Mouse (Mus musculus): ENCODE data around the gene Nfib.

Gene Nfib

GRCm38 (mm10) chr4:82431831-82432230 is 273.7 kb downstream of the Nfib start:
- TF ChIP-seq GATA4 (IDR thresholded peaks at IDR 0.05; ENCODE audit: insufficient replicate concordance, low read length), result no peak

- TF ChIP-seq GATA4 (IDR thresholded peaks at IDR 0.05; ENCODE audit: insufficient replicate concordance, low read length), result no peak
These were observed 274.7 kb downstream of the Nfib start for GRCm38 (mm10) chr4:82430802-82431201.

- no peak for TF ChIP-seq GATA4 (IDR thresholded peaks at IDR 0.05; ENCODE audit: insufficient replicate concordance, low read length)
These were observed 279.3 kb downstream of the Nfib start for GRCm38 (mm10) chr4:82426224-82426623.

GRCm38 (mm10) chr4:82418241-82418640 is 287.3 kb downstream of the Nfib start:
- TF ChIP-seq GATA4 (IDR thresholded peaks at IDR 0.05; ENCODE audit: insufficient replicate concordance, low read length), result no peak

GRCm38 (mm10) chr4:82415817-82416216 is 289.7 kb downstream of the Nfib start:
- TF ChIP-seq GATA4 (IDR thresholded peaks at IDR 0.05; ENCODE audit: insufficient replicate concordance, low read length), result no peak

- no peak for TF ChIP-seq GATA4 (IDR thresholded peaks at IDR 0.05; ENCODE audit: insufficient replicate concordance, low read length)
These were observed 292.9 kb downstream of the Nfib start for GRCm38 (mm10) chr4:82412651-82413050.

GRCm38 (mm10) chr4:82411965-82412364 is 293.6 kb downstream of the Nfib start:
- TF ChIP-seq GATA4 (IDR thresholded peaks at IDR 0.05; ENCODE audit: insufficient replicate concordance, low read length), result no peak

GRCm38 (mm10) chr4:82408463-82409404 is 296.8 kb downstream of the Nfib start:
- no peak for TF ChIP-seq GATA4 (IDR thresholded peaks at IDR 0.05; ENCODE audit: insufficient replicate concordance, low read length)

- no peak for TF ChIP-seq GATA4 (IDR thresholded peaks at IDR 0.05; ENCODE audit: insufficient replicate concordance, low read length)
These were observed 299.0 kb downstream of the Nfib start for GRCm38 (mm10) chr4:82406511-82406910.

- TF ChIP-seq GATA4 (IDR thresholded peaks at IDR 0.05; ENCODE audit: insufficient replicate concordance, low read length), result no peak
These were observed 299.8 kb downstream of the Nfib start for GRCm38 (mm10) chr4:82405791-82406190.

- TF ChIP-seq GATA4 (IDR thresholded peaks at IDR 0.05; ENCODE audit: insufficient replicate concordance, low read length), result peak; percentile 78; the same call in 1 of the 2 replicates
These were observed 301.4 kb downstream of the Nfib start for GRCm38 (mm10) chr4:82403975-82404651.

- TF ChIP-seq GATA4 (IDR thresholded peaks at IDR 0.05; ENCODE audit: insufficient replicate concordance, low read length), result no peak
These were observed 302.9 kb downstream of the Nfib start for GRCm38 (mm10) chr4:82402666-82403065.

- no peak for TF ChIP-seq GATA4 (IDR thresholded peaks at IDR 0.05; ENCODE audit: insufficient replicate concordance, low read length)
These were observed 304.0 kb downstream of the Nfib start for GRCm38 (mm10) chr4:82401450-82402061.

GRCm38 (mm10) chr4:82400536-82400935 is 305.0 kb downstream of the Nfib start:
- no peak for TF ChIP-seq GATA4 (IDR thresholded peaks at IDR 0.05; ENCODE audit: insufficient replicate concordance, low read length)
